Mouse (Mus musculus): ENCODE results near the gene Hist1h2bk.
A peak's percentile ranks its signal among the peaks of the same experiment; 100 is the strongest.

The Hist1h2bk gene

GRCm38 (mm10) chr13:22035267-22036148 lies at the start of gene Hist1h2bk, which contains the start of gene Hist1h2ah:
Hist1h2bk (plus strand) TSS chr13:22035870.
Hist1h2ah (minus strand) TSS chr13:22035568.
- peak; percentile 87 for DNase-seq (ENCODE audit: low read depth, low spot score)

GRCm38 (mm10) chr13:21992550-21992949 lies 43.1 kb upstream of the Hist1h2bk start:
- no peak for DNase-seq (ENCODE audit: low read depth, low spot score)

GRCm38 (mm10) chr13:21993957-21994738 lies 41.5 kb upstream of the Hist1h2bk start:
- DNase-seq (ENCODE audit: low read depth, low spot score) = no peak

DNA sequence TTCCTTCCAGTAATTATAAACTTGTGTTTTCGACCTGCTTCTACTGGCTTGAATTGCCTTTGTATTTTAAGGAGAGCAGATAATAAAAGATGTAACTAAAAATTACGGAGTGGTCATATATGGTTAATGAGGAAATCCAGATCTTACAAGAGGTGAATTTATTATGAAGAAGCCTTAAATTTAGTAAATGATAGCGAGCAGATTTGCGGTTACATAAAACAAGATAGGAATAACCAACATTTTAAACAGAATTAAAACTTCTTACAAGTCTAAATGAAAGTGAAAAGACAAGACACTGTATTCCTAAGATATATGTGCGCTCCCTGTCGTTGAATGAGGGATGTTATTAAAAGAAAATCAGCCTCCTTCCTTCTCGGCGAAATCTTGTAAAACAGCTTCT lies 40.8 kb upstream of the Hist1h2bk start:
- no peak for DNase-seq (ENCODE audit: low read depth, low spot score)

GRCm38 (mm10) chr13:21995331-21995914 lies 40.2 kb upstream of the Hist1h2bk start:
- no peak for DNase-seq (ENCODE audit: low read depth, low spot score)

GRCm38 (mm10) chr13:21996101-21996839 lies 39.4 kb upstream of the Hist1h2bk start:
- no peak for DNase-seq (ENCODE audit: low read depth, low spot score)

DNA sequence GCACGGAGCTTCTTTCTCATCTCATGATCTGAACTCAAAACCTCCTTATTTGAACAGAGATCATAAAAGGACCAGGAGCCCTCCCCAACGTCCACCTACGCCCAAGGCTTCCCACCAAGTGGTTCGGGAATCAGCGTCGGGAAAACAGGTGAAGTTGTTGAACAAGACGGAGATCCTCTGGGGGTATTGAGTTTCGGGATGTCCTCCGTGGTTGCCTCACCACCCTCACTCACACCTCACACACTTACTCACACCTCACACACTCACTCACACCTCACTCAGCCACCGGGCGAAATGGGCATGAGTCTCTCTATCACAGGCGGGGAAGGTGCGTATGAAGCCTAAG lies 38.9 kb upstream of the Hist1h2bk start:
- DNase-seq (ENCODE audit: low read depth, low spot score) = no peak

GRCm38 (mm10) chr13:21997201-21997820 lies 38.4 kb upstream of the Hist1h2bk start:
- no peak for DNase-seq (ENCODE audit: low read depth, low spot score)

DNA sequence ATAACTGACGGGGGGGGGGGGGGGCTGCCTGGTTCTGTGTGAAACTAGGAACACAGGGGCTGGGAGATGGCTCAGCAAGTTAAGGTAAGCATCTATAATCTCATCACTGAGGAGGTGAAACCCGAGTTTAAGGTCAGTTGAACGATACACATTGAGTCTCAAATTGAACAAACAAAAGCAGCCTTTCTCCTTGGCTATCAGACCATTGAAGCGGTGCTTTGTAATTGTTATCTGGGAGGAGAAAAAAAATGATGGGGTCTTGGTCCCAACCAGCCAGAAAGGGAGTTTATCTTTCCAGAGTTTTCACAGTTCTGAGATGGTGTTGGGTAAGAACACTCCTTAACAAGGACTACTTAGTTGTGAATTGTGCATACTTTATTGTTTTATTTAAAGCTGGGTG lies 37.8 kb upstream of the Hist1h2bk start:
- no peak for DNase-seq (ENCODE audit: low read depth, low spot score)

- no peak for DNase-seq (ENCODE audit: low read depth, low spot score)
Measured at GRCm38 (mm10) chr13:21998412-21998811, 37.3 kb upstream of the Hist1h2bk start.

- DNase-seq (ENCODE audit: low read depth, low spot score) = no peak
Measured at GRCm38 (mm10) chr13:21999147-21999546, 36.5 kb upstream of the Hist1h2bk start.

GRCm38 (mm10) chr13:22001346-22001745 lies 34.3 kb upstream of the Hist1h2bk start:
- no peak for DNase-seq (ENCODE audit: low read depth, low spot score)

DNA sequence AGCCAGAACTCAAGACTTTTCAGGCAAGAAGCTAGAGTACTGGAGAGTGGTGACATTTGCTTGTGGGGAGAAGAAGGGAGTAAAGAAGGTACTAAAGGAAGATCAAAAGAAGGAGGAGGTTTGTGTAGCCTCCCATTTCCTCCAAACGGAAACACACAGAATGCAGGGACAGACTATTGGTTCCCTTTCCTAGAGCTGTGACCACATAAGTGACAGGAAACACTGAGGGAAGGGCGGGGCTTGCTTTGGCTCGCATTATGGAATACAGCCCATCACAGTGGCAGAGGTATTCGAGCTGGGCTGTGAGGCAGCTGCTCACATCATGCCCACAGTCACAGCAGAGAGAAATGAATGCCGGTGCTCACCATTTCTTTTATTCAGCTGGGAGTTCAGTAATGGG lies 33.8 kb upstream of the Hist1h2bk start:
- no peak for DNase-seq (ENCODE audit: low read depth, low spot score)

DNA sequence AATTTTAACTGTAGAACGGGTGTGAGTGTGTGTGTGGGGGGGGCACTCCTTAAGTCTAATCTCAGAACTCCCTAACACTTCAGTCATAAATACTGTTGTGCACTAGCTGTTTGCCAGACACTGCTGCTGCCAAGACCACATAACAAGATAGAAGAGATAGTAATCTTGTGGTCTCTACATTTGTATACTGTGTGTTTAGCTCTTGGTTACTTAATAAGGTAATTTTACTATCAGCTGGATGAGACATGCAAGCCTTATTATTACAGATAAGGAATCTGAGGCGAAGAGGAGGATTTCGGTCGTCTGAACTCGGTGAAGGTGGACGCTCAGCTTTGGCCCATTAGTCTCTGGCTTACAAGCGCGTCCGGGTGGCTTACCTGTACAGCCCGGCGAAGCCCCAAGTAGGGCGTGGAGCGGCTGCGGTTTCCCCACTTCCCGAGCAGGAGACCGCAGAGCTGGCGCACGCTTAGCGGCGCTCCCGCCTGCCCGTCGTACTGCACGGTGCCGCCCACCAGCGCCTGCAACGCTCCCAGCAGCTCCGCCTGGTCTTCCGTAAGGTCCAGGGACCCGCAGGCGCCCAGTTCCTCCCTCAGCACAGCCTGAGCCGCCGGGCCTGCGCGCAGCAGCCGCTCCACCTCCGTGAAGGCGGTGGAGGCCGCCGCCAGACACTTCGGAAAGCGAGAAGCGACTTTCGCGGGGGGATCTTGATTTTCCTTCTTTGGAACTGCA lies 29.9 kb upstream of the Hist1h2bk start:
- no peak for DNase-seq (ENCODE audit: low read depth, low spot score)

DNA sequence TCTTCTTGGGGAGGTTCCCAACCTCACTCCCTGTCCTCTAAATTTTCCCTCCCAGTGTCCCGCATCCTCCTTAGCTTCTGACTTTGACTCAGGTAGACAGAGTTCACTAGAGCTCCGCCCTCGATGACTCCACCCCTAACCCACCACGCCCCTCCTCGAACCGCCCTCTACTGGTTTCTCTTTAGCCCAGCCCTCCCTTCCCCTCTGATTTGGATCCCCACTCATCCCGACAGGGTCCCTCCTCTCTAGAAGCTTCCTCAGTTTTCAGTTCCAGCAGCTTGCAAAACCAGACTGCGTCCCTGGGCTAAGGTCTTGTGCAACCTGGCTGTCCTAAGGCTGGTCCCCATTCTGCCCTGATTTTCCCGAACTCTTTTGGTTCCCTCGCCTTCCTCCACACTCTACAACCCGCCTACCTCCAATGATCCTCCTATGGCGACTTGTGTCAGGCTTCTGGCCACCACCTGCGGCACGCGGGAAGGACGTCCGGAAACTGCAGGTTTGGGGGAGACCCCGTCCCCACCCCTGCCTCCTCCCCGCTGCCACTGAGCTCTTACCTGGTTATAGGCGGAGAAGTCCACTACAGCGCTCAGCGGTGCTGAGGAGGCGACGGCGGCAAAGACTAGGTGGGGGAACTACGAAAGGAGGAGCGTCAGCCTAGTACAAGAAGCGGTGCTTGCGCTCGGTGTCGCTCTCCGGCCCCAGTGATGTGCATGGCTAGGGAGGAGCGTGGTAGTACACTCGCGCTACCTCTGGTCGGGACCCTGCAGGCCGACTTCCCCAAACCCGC lies 29.1 kb upstream of the Hist1h2bk start:
- DNase-seq (ENCODE audit: low read depth, low spot score) = no peak

DNA sequence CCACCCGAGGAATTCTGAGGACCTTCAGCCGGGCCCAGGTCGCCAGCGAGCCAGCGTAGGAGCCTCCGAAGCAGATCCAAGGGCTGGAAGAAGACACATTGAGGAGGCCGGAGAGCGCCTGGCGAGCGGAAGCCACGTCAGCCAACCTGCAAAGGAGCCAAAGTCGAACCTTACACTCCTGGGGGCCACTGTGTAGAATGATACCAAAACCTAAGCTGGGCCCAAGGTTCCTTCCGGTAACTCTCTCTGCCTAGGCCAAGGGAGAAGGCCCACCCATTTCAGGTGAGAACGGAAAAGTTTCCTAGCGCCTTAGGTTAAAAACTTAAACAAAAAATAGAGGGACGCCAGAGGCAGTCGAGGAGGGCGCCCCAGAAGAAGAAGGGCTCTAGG lies 28.6 kb upstream of the Hist1h2bk start:
- no peak for DNase-seq (ENCODE audit: low read depth, low spot score)

GRCm38 (mm10) chr13:22007872-22008271 lies 27.8 kb upstream of the Hist1h2bk start:
- no peak for DNase-seq (ENCODE audit: low read depth, low spot score)

- no peak for DNase-seq (ENCODE audit: low read depth, low spot score)
Measured at GRCm38 (mm10) chr13:22008707-22009106, 27.0 kb upstream of the Hist1h2bk start.

DNA sequence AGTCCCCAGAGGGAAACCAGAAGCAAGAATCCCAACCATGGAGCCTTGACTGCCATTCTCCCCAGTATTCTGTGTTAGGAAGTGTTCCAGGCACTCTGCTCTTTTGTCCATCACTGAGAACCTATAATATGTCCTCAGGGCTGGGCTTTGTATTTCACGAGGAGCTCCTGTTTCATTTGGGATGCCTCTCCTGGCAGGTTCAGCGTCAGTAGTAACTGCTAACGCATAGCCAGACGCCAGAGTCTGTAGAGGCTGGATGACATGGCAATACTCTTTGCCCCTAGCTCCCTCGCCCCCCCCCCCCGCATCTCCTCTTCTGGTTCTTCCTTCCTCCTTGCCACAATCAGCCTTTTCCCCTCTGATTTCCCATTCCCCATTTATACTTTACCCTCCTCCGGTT lies 26.0 kb upstream of the Hist1h2bk start, which contains the start of gene Prss16:
Prss16 (minus strand) TSS at position 101 of the 400 bp plus-strand sequence.
- DNase-seq (ENCODE audit: low read depth, low spot score) = no peak

DNA sequence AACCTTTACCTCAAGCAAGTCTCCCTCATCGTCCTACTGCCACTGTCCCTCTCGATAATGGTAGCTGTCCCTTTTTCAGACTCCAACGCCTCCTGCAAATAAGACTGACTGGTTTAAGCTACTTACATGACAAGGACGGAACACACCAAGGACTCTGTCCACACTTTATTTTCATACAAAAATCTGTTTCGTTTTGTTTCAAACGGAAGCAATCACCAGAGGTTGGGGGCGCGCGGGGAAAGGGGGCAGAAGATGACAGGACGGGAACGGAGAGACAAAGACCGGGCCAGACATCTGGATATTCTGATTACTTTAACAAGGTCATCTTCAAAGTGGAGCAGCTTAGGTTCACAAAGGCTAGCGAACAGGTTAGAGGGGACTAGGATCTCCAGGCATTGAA lies 22.0 kb upstream of the Hist1h2bk start:
- no peak for DNase-seq (ENCODE audit: low read depth, low spot score)

All from embryo, embryonic 11.5 days (tissue).